In the genomic region with DNA sequence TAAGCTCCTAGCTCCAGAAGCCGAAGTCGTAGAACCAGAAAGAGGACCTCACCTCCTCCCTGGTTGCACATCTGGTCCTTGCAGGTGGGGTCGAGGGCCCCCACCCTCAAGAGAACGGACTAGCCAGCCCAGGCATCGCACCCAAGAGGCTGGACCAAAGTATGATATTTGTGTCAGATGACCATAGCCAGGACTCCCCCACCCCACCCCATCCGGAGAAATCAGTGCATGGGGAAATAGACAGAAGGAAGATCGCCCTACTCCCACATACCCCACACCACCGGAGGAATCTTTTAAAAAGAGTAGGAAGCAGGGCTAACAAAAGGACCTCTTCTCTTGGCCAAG, we compare ENCODE assay signal across 8 mouse cellular contexts. TPM values are rescaled to one million over a fixed set of nuclear protein-coding genes. Genes with fewer than 3 reads are reported as not detected.
DNase-seq lines count a peak whose midpoint lies in the region; ATAC-seq and TF ChIP-seq lines count a peak whose summit lies in the region.
"Had no signal": no experiment of that assay in that cellular context is flagged by ENCODE, and none has a peak within 500 bp of the region (broad histone marks: within the 10 kb centered on the region; RNA-seq: fewer than 3 reads in every experiment).

No protein-coding gene starts in this region.

- no peak for TF ChIP-seq CTCF in lung, adult 2 months (IDR thresholded peaks at IDR 0.05; ENCODE audit: insufficient read depth, low read length)
- TF ChIP-seq CTCF in small intestine, adult 2 months (IDR thresholded peaks at IDR 0.05; ENCODE audit: extremely low read depth, insufficient read length, insufficient replicate concordance, low read depth, low read length): no peak

- peak overlapping the region; percentile 99 for H3K4me2 ChIP-seq in lung, embryonic 16.5 days (ENCODE audit: low read depth, low read length)
- H3K4me2 ChIP-seq in forebrain, embryonic 13.5 days: peak overlapping the region; percentile 100
- H3K4me2 ChIP-seq in limb, embryonic 11.5 days (ENCODE audit: low read depth, severe bottlenecking): peak overlapping the region; percentile 95; the same call in 1 of the 2 replicates

- peak overlapping the region; percentile 71 for H3K9ac ChIP-seq in lung, embryonic 16.5 days (ENCODE audit: low read length)
- peak overlapping the region; percentile 62; the same call in 1 of the 2 replicates for H3K9ac ChIP-seq in forebrain, embryonic 13.5 days
- H3K9ac ChIP-seq in limb, embryonic 11.5 days (ENCODE audit: low read length): no peak overlapping the region

- DNase-seq in lung, adult 2 months: no peak
- DNase-seq in limb, embryonic 11.5 days (ENCODE audit: low spot score): no peak
- no peak for DNase-seq in urinary bladder, postnatal 4 days (ENCODE audit: low spot score in 2 of 2)
- no peak for DNase-seq in layer of hippocampus, adult 9-11 months
- DNase-seq: right cerebral cortex, postnatal 14 days had no signal

- 40% methylated on average over 8 of the region's 8 CpGs for WGBS in lung, embryonic 16.5 days
- WGBS in lung, adult 2 months: 40% methylated on average over 8 of the region's 8 CpGs
- 49% methylated on average over 8 of the region's 8 CpGs for WGBS in forebrain, embryonic 13.5 days
- 36% methylated on average over 8 of the region's 8 CpGs for WGBS in limb, embryonic 11.5 days
- 37% methylated on average over 8 of the region's 8 CpGs for WGBS in small intestine, adult 2 months

- no peak for ATAC-seq in lung, embryonic 16.5 days (ENCODE audit: low read depth)
- no peak for ATAC-seq in forebrain, embryonic 13.5 days
- no peak for ATAC-seq in limb, embryonic 11.5 days (ENCODE audit: insufficient number of reproducible peaks, low FRiP score, low TSS enrichment, low read depth)

- no peaks in the 10 kb centered on the region for H3K9me3 ChIP-seq in lung, embryonic 16.5 days (ENCODE audit: control insufficient read depth, low read length)
- no peaks in the 10 kb centered on the region for H3K9me3 ChIP-seq in forebrain, embryonic 13.5 days (replicated peaks)
- no peaks in the 10 kb centered on the region for H3K9me3 ChIP-seq in limb, embryonic 11.5 days (ENCODE audit: control insufficient read depth, low read length)

- TF ChIP-seq POLR2A in lung, adult 2 months (IDR thresholded peaks at IDR 0.05; ENCODE audit: borderline replicate concordance, extremely low read depth, low read depth, low read length): no peak
- TF ChIP-seq POLR2A in small intestine, adult 2 months (IDR thresholded peaks at IDR 0.05; ENCODE audit: low read depth, low read length): no peak

- H3K4me1 ChIP-seq in lung, embryonic 16.5 days (replicated peaks; ENCODE audit: control insufficient read depth, insufficient read depth, low read length): peaks cover 23% of the 10 kb centered on the region
- peaks cover 6% of the 10 kb centered on the region for H3K4me1 ChIP-seq in lung, adult 2 months (ENCODE audit: control insufficient read depth, insufficient read depth, low read length)
- peaks cover 18% of the 10 kb centered on the region for H3K4me1 ChIP-seq in forebrain, embryonic 13.5 days
- peaks cover 4% of the 10 kb centered on the region; the same call in 1 of the 2 replicates for H3K4me1 ChIP-seq in limb, embryonic 11.5 days (ENCODE audit: control insufficient read depth, insufficient read depth, low read length)
- peaks cover 10% of the 10 kb centered on the region for H3K4me1 ChIP-seq in small intestine, adult 2 months (ENCODE audit: control insufficient read depth, insufficient read depth, insufficient read length, low read length)

- H3K27me3 ChIP-seq in lung, embryonic 16.5 days (ENCODE audit: control insufficient read depth, insufficient read depth, low read depth, low read length): peaks cover 42% of the 10 kb centered on the region
- peaks cover 74% of the 10 kb centered on the region for H3K27me3 ChIP-seq in forebrain, embryonic 13.5 days
- H3K27me3 ChIP-seq in limb, embryonic 11.5 days (ENCODE audit: control insufficient read depth, insufficient read depth, low read length): peaks cover 53% of the 10 kb centered on the region
- H3K27me3 ChIP-seq in small intestine, adult 2 months (ENCODE audit: control insufficient read depth, insufficient read depth, low read length): peaks cover 18% of the 10 kb centered on the region

- H3K36me3 ChIP-seq in lung, embryonic 16.5 days (ENCODE audit: control insufficient read depth, insufficient read depth, low read length): no peaks in the 10 kb centered on the region
- H3K36me3 ChIP-seq in forebrain, embryonic 13.5 days (ENCODE audit: poor library complexity, severe bottlenecking): peaks cover 5% of the 10 kb centered on the region; the same call in 1 of the 2 replicates
- H3K36me3 ChIP-seq in limb, embryonic 11.5 days (ENCODE audit: control insufficient read depth, insufficient read depth, low read length): no peaks in the 10 kb centered on the region
- no peaks in the 10 kb centered on the region for H3K36me3 ChIP-seq in small intestine, adult 2 months (ENCODE audit: control insufficient read depth, insufficient read depth, low read length)

- H3K27ac ChIP-seq in lung, embryonic 16.5 days (ENCODE audit: low read length): no peak overlapping the region
- no peak overlapping the region for H3K27ac ChIP-seq in forebrain, embryonic 13.5 days
- H3K27ac ChIP-seq in limb, embryonic 11.5 days (replicated peaks; ENCODE audit: low read depth, low read length): no peak overlapping the region
- H3K27ac ChIP-seq in small intestine, adult 2 months (ENCODE audit: insufficient read depth, low read depth, low read length): no peak overlapping the region

- peak overlapping the region; percentile 66 for H3K4me3 ChIP-seq in lung, embryonic 16.5 days (ENCODE audit: low read length)
- no peak overlapping the region for H3K4me3 ChIP-seq in lung, adult 2 months (replicated peaks; ENCODE audit: extremely low read depth, low read depth, low read length)
- H3K4me3 ChIP-seq in forebrain, embryonic 13.5 days: peak overlapping the region; percentile 55
- H3K4me3 ChIP-seq in limb, embryonic 11.5 days (ENCODE audit: low read depth, low read length): no peak overlapping the region
- peak overlapping the region; percentile 68 for H3K4me3 ChIP-seq in small intestine, adult 2 months (ENCODE audit: low read depth, low read length)

RNA-seq across cellular contexts. Expression of gene Coro6, which starts 0.9 kb away (rescaled TPM):
- polyA plus RNA-seq in lung, embryonic 16.5 days (2015; fragmentation: Nextera tagmentation; extraction: Ambion mirVana): 1.3 and 1.5 TPM in 2 replicates
- polyA plus RNA-seq in lung, adult 2 months (2012; rRNA removed): 23.6 and 34.3 TPM in 2 replicates
- polyA plus RNA-seq in forebrain, embryonic 13.5 days (2015; fragmentation: Nextera tagmentation; extraction: Ambion mirVana): 0.05 and 0.11 TPM in 2 replicates
- polyA plus RNA-seq in limb, embryonic 11.5 days (2014; fragmentation: Nextera tagmentation; extraction: Ambion mirVana): 0.28 and 0.29 TPM in 2 replicates
- 0.33 and 0.70 TPM in 2 replicates for polyA plus RNA-seq in small intestine, adult 2 months (2012; rRNA removed)

RNA-seq across cellular contexts. Expression of gene Ankrd13b, which starts 26.4 kb away (rescaled TPM):
- polyA plus RNA-seq in lung, embryonic 16.5 days (2015; fragmentation: Nextera tagmentation; extraction: Ambion mirVana): 2.8 and 3.0 TPM in 2 replicates
- 21.8 and 22.4 TPM in 2 replicates for polyA plus RNA-seq in lung, adult 2 months (2012; rRNA removed)
- polyA plus RNA-seq in forebrain, embryonic 13.5 days (2015; fragmentation: Nextera tagmentation; extraction: Ambion mirVana): 18.0 and 18.7 TPM in 2 replicates
- 12.8 and 13.3 TPM in 2 replicates for polyA plus RNA-seq in limb, embryonic 11.5 days (2014; fragmentation: Nextera tagmentation; extraction: Ambion mirVana)
- polyA plus RNA-seq in small intestine, adult 2 months (2012; rRNA removed): 9.2 and 12.0 TPM in 2 replicates

RNA-seq across cellular contexts. Expression of gene Git1, which starts 30.3 kb away (rescaled TPM):
- polyA plus RNA-seq in lung, embryonic 16.5 days (2015; fragmentation: Nextera tagmentation; extraction: Ambion mirVana): 9.1 and 9.2 TPM in 2 replicates
- 112 TPM in 2 replicates for polyA plus RNA-seq in lung, adult 2 months (2012; rRNA removed)
- 12.9 and 14.6 TPM in 2 replicates for polyA plus RNA-seq in forebrain, embryonic 13.5 days (2015; fragmentation: Nextera tagmentation; extraction: Ambion mirVana)
- 16.4 and 17.0 TPM in 2 replicates for polyA plus RNA-seq in limb, embryonic 11.5 days (2014; fragmentation: Nextera tagmentation; extraction: Ambion mirVana)
- 50.0 and 119 TPM in 2 replicates for polyA plus RNA-seq in small intestine, adult 2 months (2012; rRNA removed)

RNA-seq across cellular contexts. Expression of gene Abhd15, which starts 51.8 kb away (rescaled TPM):
- 3.9 and 4.0 TPM in 2 replicates for polyA plus RNA-seq in lung, embryonic 16.5 days (2015; fragmentation: Nextera tagmentation; extraction: Ambion mirVana)
- 3.8 and 5.9 TPM in 2 replicates for polyA plus RNA-seq in lung, adult 2 months (2012; rRNA removed)
- 3.0 and 3.8 TPM in 2 replicates for polyA plus RNA-seq in forebrain, embryonic 13.5 days (2015; fragmentation: Nextera tagmentation; extraction: Ambion mirVana)
- polyA plus RNA-seq in limb, embryonic 11.5 days (2014; fragmentation: Nextera tagmentation; extraction: Ambion mirVana): 0.71 and 1.3 TPM in 2 replicates
- polyA plus RNA-seq in small intestine, adult 2 months (2012; rRNA removed): 2.7 and 3.7 TPM in 2 replicates

RNA-seq across cellular contexts. Expression of gene Trp53i13, which starts 52.7 kb away (rescaled TPM):
- polyA plus RNA-seq in lung, embryonic 16.5 days (2015; fragmentation: Nextera tagmentation; extraction: Ambion mirVana): 31.3 and 32.2 TPM in 2 replicates
- 31.8 and 41.5 TPM in 2 replicates for polyA plus RNA-seq in lung, adult 2 months (2012; rRNA removed)
- polyA plus RNA-seq in forebrain, embryonic 13.5 days (2015; fragmentation: Nextera tagmentation; extraction: Ambion mirVana): 19.7 and 20.9 TPM in 2 replicates
- polyA plus RNA-seq in limb, embryonic 11.5 days (2014; fragmentation: Nextera tagmentation; extraction: Ambion mirVana): 42.2 and 43.4 TPM in 2 replicates
- polyA plus RNA-seq in small intestine, adult 2 months (2012; rRNA removed): 15.2 and 46.8 TPM in 2 replicates

Comparison
In these comparisons a context has a peak if more than half of its experiments do, and no peak if none do; other contexts are left out.
1. H3K4me3 ChIP-seq: peak in lung, embryonic 16.5 days (single experiment), forebrain, embryonic 13.5 days (single experiment) and small intestine, adult 2 months (single experiment); none in lung, adult 2 months (single experiment) and limb, embryonic 11.5 days (single experiment).
2. Peak in every context shown above with its lines, with median percentiles within 50 percentile points of each other: H3K4me2 ChIP-seq.